Mouse (Mus musculus): ENCODE results near the gene Rbbp8nl. TPM values are rescaled to one million over a fixed set of nuclear protein-coding genes. Genes with fewer than 3 reads are reported as not detected.

Gene Rbbp8nl
- polyA plus RNA-seq, 1 experiment from 2014 or later, result 1.6 TPM

Small RNA genes lying within 50 kb of the gene (microRNA-seq; reads per million reads assigned to microRNA genes)
- gene Mir3091, result 0.47 reads per million

Other genes starting within 250 kb of the Rbbp8nl start
- 619 and 638 TPM in 2 replicates for gene Psma7, start 247.4 kb downstream of the Rbbp8nl start, polyA plus RNA-seq (2015; fragmentation: Nextera tagmentation; extraction: Ambion mirVana)
- 7.0 and 7.4 TPM in 2 replicates for gene Ss18l1, start 247.4 kb downstream of the Rbbp8nl start, polyA plus RNA-seq (2015; fragmentation: Nextera tagmentation; extraction: Ambion mirVana)
- 27.3 and 29.6 TPM in 2 replicates for gene Mtg2, start 219.3 kb downstream of the Rbbp8nl start, polyA plus RNA-seq (2015; fragmentation: Nextera tagmentation; extraction: Ambion mirVana)
- gene Hrh3, start 185.4 kb downstream of the Rbbp8nl start, polyA plus RNA-seq (2015; fragmentation: Nextera tagmentation; extraction: Ambion mirVana), result not detected in 2 replicates
- gene Osbpl2, start 170.6 kb downstream of the Rbbp8nl start, polyA plus RNA-seq (2015; fragmentation: Nextera tagmentation; extraction: Ambion mirVana), result 35.2 and 36.3 TPM in 2 replicates
- gene Adrm1, start 118.4 kb downstream of the Rbbp8nl start, polyA plus RNA-seq (2015; fragmentation: Nextera tagmentation; extraction: Ambion mirVana), result 200 and 208 TPM in 2 replicates
- gene Lama5, start 64.0 kb downstream of the Rbbp8nl start, polyA plus RNA-seq (2015; fragmentation: Nextera tagmentation; extraction: Ambion mirVana), result 53.1 and 57.4 TPM in 2 replicates
- 435 and 485 TPM in 2 replicates for gene Rps21, start 32.5 kb downstream of the Rbbp8nl start, polyA plus RNA-seq (2015; fragmentation: Nextera tagmentation; extraction: Ambion mirVana)
- gene Cables2, start 16.4 kb downstream of the Rbbp8nl start, polyA plus RNA-seq (2015; fragmentation: Nextera tagmentation; extraction: Ambion mirVana), result 6.7 and 11.2 TPM in 2 replicates
- gene Gata5, start 44.8 kb upstream of the Rbbp8nl start, polyA plus RNA-seq (2015; fragmentation: Nextera tagmentation; extraction: Ambion mirVana), result 3.9 and 4.6 TPM in 2 replicates
- gene Slco4a1, start 166.4 kb upstream of the Rbbp8nl start, polyA plus RNA-seq (2015; fragmentation: Nextera tagmentation; extraction: Ambion mirVana), result 3.2 and 3.3 TPM in 2 replicates
- 7.4 and 10.2 TPM in 2 replicates for gene Ntsr1, start 210.1 kb upstream of the Rbbp8nl start, polyA plus RNA-seq (2015; fragmentation: Nextera tagmentation; extraction: Ambion mirVana)

All from kidney, embryonic 16.5 days (tissue).